Mouse (Mus musculus): ENCODE measurements at regions not wholly inside any gene's neighbourhood (a gene's known extent, or its start where the extent isn't known, plus 50 kb on each side); places are given as distances from the start of the nearest gene placed in this dataset.

- no peak for TF ChIP-seq CTCF (IDR thresholded peaks at IDR 0.05)
- TF ChIP-seq EP300 (IDR thresholded peaks at IDR 0.05), result no peak
These were observed 146.7 kb downstream of the Cox18 start for GRCm38 (mm10) chr5:90077025-90077536.
